Mouse (Mus musculus) kidney, embryonic 14.5 days (tissue): ENCODE results near the gene Fam180a. TPM values are rescaled to one million over a fixed set of nuclear protein-coding genes. Genes with fewer than 3 reads are reported as not detected.

Experiments used
- ATAC-seq: fragments of 200-750 bp; cut with Nextera tagmentation; 2 replicates; pipeline ENCODE4 v1.8.0; 2017; ENCODE audit warnings: moderate number of reproducible peaks, mild to moderate bottlenecking, moderate TSS enrichment, moderate library complexity; ENCODE audit not compliant: low FRiP score, low TSS enrichment
- H3K27ac ChIP-seq: fragments of 300-500 bp; sonication (generic); 2 replicates; pipeline ENCODE4 v1.5.1; 2014; ENCODE audit warnings: low read depth, mild to moderate bottlenecking, low read length, moderate library complexity, mixed read lengths
- H3K27me3 ChIP-seq: fragments of 300-500 bp; sonication (generic); 2 replicates; pipeline ENCODE4 v1.6.1; 2014; ENCODE audit warnings: mild to moderate bottlenecking, low read length; ENCODE audit not compliant: control insufficient read depth, insufficient read depth
- H3K36me3 ChIP-seq: fragments of 300-500 bp; sonication (generic); 2 replicates; pipeline ENCODE4 v1.6.1; 2014; ENCODE audit warnings: low read length, mixed read lengths; ENCODE audit not compliant: control insufficient read depth, insufficient read depth
- H3K4me1 ChIP-seq: fragments of 300-500 bp; sonication (generic); 2 replicates; pipeline ENCODE4 v1.6.1; 2014; ENCODE audit warnings: low read length, mixed read lengths; ENCODE audit not compliant: control insufficient read depth, insufficient read depth
- H3K4me2 ChIP-seq: fragments of 300-500 bp; sonication (generic); replicated peaks from 2 replicates; pipeline ENCODE4 v1.6.1; 2014; ENCODE audit warnings: low read depth, mild to moderate bottlenecking, low read length
- H3K4me3 ChIP-seq: fragments of 300-500 bp; sonication (generic); 2 replicates; pipeline ENCODE4 v1.5.1; 2014; ENCODE audit warnings: mild to moderate bottlenecking, low read length
- H3K9ac ChIP-seq: fragments of 300-500 bp; sonication (generic); 2 replicates; pipeline ENCODE4 v1.6.1; 2014; ENCODE audit warnings: low read depth, mild to moderate bottlenecking, low read length, moderate library complexity
- H3K9me3 ChIP-seq: fragments of 300-500 bp; sonication (generic); 2 replicates; pipeline ENCODE4 v1.6.1; 2016; ENCODE audit warnings: low read length; ENCODE audit not compliant: control insufficient read depth
- WGBS: fragments of 180-500 bp; shearing (Covaris S2); extraction: QIAGEN DNeasy Blood & Tissue Kit; methylation state at CpG from one replicate; pipeline ENCODE4 v1.1.7; 2014; 5-methylcytosine and 5-hydroxymethylcytosine counted together
- polyA plus RNA-seq: library from polyadenylated mRNA; unstranded; fragments of >200 nt; fragmentation: Nextera tagmentation; extraction: Ambion mirVana; gene quantifications from 2 replicates; pipeline ENCODE4 v1.2.1, GENCODE M21; 2014

Fam180a gene
- polyA plus RNA-seq, 1 experiment from 2014 or later = not detected

DNA sequence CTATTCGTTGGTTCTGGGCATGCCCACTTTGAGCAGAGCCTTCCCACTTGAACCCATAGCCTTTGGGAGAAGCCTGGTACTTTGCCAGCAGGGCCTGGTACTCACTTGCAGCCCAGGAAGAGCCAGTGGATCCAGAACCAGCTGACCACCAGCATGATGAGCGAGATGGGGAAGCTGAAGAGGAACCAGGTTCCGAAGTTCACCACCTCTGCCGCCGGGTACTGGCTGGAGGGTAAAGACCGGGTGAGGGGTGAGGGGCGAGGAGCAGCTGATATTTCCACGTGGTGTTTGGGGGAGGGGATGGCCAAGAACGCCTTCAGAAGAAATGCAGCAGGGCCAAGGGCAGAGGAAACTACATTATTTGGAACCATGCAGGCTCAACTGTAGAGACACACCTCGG lies 46.6 kb downstream of the Fam180a start:
- no peak overlapping the region for H3K27ac ChIP-seq
- no peak overlapping the region for H3K4me2 ChIP-seq
- no peaks in the 10 kb centered on the region for H3K4me1 ChIP-seq
- no peaks in the 10 kb centered on the region for H3K9me3 ChIP-seq
- no peak for ATAC-seq
- H3K36me3 ChIP-seq = no peaks in the 10 kb centered on the region
- no peak overlapping the region for H3K9ac ChIP-seq
- 80% methylated on average over 10 of the region's 10 CpGs for WGBS
- no peaks in the 10 kb centered on the region for H3K27me3 ChIP-seq
- H3K4me3 ChIP-seq = no peak overlapping the region

DNA sequence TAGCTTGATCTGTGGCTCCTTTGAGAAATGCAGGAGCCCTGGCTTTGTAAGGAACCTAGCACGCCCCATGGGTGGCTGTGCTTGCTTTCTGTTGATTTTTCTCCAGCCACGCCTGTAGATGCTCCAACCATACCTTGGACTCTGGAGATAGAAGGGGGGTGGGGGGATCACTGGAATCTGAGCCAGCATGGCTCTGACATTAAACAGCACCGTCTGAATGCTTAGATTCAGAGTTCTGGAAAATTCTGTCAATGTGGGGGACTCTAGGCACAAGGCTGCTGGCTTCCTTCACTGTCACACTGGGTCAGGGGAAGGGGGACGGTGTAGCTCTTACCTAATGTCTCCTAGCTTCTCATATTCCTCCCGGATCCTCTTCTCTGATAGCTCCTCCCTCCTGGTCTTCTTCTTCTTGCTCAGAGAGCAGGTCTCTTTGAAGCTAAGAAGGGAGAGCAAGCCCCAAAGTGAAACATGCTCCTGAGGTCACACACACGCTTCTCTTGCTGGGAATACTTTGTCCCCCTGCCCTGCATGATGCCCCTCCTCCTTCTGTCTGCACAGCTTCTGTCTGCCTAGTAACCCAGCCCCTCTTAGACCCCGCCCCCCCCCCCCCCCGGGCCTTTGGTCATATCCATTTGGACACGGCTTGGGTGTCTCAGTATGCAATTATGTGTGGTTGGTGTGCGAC lies 47.9 kb downstream of the Fam180a start:
- H3K9me3 ChIP-seq = no peaks in the 10 kb centered on the region

DNA sequence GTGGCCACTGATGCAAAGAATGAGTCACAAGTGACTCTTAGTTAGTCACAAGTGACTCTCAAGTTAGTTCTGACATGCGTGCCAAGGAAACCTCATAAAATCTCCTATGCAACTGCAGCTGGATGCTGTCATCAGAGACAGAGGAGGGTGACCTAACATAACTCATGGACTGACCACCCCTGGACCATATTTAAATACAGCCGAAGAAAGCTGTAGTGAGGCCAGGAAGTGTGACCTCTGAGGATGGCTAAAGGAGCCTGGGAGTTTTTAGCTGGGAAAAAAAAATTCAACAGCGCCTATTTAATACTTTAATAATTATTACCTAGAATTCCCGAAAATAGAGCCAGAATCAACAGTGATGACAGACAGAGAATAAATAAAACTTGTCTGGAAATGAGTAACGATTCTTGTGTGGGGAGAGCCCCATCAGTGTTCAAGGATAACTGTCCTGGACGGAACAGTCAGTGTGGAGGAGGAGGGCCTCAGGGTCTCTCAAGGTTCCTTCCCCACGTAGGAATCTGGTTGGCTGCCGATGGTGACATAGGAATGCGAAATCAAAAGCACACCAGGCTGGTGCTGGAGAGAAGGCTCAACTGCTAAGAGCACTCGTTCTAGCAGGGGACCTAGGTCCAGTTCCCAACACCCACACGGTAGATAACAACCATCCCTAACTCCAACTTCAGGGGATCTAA lies 52.4 kb downstream of the Fam180a start:
- Histone ChIP-seq H3K4me2 (no peak overlapping the region), H3K27me3 (no peaks in the 10 kb centered on the region), H3K27ac (peak overlapping the region; percentile 51; the same call in 1 of the 2 replicates), H3K9ac (no peak overlapping the region), H3K4me1 (no peaks in the 10 kb centered on the region), H3K9me3 (no peaks in the 10 kb centered on the region; the same call in none of the 2 replicates), H3K4me3 (no peak overlapping the region), H3K36me3 (no peaks in the 10 kb centered on the region)
- peak; percentile 88 for ATAC-seq
- 35% methylated on average over 11 of the region's 11 CpGs for WGBS

More for the DNA sequence above, 47.9 kb downstream of the Fam180a start:
- Histone ChIP-seq H3K27ac (no peak overlapping the region), H3K4me3 (no peak overlapping the region), H3K9ac (no peak overlapping the region), H3K4me2 (no peak overlapping the region), H3K27me3 (no peaks in the 10 kb centered on the region), H3K36me3 (no peaks in the 10 kb centered on the region), H3K4me1 (no peaks in the 10 kb centered on the region)
- ATAC-seq = no peak
- WGBS = 55% methylated on average over 10 of the region's 10 CpGs

DNA sequence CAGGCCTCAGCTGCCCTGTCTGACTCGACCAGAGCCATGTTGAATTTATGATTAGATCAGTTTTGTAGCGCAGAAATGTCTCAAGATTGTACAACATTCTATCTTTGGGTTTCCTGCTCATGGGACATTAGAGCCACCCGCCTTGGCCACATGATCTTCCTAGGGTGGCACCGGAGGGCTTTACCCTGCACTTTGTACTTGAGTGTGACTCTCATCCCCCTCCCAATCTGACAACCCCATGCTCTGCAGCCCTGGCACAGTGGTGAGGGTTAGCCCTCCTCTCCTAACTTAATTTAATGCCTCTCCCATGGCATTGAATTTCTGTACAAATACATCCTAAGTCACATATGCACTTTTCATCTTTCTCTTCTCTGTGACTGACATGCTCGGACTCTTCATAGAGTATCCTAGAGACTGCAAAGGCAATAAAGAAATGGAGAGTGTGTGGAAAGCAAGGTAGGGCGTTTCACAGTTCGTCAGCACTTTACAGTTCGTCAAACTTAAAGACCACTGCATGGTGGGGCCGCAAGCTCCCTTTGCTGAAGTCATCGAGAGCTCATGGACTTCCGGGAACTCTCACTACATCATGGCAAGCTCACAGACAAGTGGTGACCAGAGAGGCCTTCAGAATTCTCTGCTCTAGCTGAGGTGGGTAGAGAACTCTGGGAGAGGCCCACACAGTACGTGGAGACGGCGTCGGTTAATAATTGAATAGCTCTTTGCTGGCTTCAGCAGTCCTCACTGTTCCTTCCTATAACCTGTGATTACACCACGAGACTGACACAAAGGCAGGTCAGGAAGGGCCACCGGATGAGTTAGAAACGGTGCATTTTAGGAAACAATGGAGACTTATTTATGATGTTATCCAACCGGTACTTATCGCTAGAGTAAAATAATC lies 53.8 kb downstream of the Fam180a start:
- Histone ChIP-seq H3K27ac (no peak overlapping the region), H3K36me3 (no peaks in the 10 kb centered on the region), H3K9ac (no peak overlapping the region), H3K9me3 (no peaks in the 10 kb centered on the region; the same call in none of the 2 replicates), H3K4me2 (no peak overlapping the region), H3K4me1 (no peaks in the 10 kb centered on the region), H3K27me3 (no peaks in the 10 kb centered on the region), H3K4me3 (no peak overlapping the region)
- 67% methylated on average over 20 of the region's 20 CpGs for WGBS
- 0 out of 2 replicates have a peak, but pooled peaks have one; percentile 18 for ATAC-seq

DNA sequence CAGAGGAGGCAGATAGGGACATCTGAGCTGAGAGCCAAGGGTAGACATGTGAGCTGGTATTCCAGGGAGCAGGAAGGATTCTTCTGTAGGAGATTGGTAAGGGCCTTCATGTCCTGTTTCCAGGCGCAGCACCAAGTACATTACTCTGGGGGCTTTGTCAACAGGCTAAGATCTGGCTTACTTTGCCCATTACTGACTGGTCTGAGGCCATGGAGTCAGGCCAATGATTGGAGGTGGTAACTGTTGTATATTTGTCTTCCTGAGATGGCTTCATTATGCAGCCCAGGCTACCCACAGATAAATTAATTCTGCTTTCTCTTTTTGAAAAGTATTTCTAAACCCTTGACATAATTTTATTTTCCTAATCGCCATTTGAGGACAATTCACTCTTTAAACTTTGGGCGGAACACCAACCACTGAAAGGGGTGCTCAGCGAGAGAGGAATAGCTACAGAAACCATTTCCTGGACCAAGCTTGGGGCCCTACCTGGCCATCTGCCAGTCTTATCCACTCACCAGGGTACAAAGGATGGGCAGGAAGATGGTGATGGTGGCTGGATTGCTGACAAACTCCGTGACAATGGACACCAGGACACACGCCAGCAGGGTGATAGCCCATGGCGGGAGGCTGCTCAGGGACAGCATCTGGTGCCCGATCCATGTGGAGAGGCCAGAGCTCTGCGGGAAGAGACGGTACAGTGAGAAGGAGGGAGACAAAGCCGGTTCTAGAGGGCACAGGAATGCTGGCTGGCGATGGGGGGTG lies 54.7 kb downstream of the Fam180a start:
- no peak for ATAC-seq
- WGBS = 91% methylated on average over 12 of the region's 12 CpGs

DNA sequence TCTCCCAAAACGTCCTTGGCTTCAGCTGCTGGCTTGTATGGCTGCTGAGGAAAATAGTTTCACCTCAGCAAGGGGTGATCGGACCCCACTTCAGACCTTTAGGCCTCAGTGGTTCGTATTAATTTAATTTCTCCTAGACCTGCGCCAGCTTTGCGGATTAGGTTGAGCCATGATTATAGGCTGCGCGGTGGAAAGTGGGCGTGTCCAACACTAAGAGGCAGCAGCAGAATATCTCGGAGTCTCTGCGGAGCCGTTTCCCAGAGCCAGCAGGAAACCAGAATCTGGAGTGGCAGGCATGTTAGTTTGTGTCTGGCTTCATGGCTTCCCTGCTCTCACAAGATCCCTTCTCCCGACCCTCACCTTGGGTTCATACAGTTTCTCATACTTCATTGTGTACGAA lies 56.3 kb downstream of the Fam180a start:
- no peaks in the 10 kb centered on the region for H3K4me1 ChIP-seq
- H3K36me3 ChIP-seq = no peaks in the 10 kb centered on the region
- no peak overlapping the region for H3K9ac ChIP-seq
- no peaks in the 10 kb centered on the region for H3K27me3 ChIP-seq
- no peak overlapping the region for H3K27ac ChIP-seq
- H3K4me2 ChIP-seq = no peak overlapping the region
- no peaks in the 10 kb centered on the region; the same call in none of the 2 replicates for H3K9me3 ChIP-seq
- ATAC-seq = no peak
- H3K4me3 ChIP-seq = no peak overlapping the region
- 81% methylated on average over 13 of the region's 13 CpGs for WGBS

More for the DNA sequence above, 54.7 kb downstream of the Fam180a start:
- Histone ChIP-seq H3K4me2 (no peak overlapping the region), H3K4me3 (no peak overlapping the region), H3K4me1 (no peaks in the 10 kb centered on the region), H3K27me3 (no peaks in the 10 kb centered on the region), H3K27ac (no peak overlapping the region), H3K9me3 (no peaks in the 10 kb centered on the region; the same call in none of the 2 replicates), H3K36me3 (no peaks in the 10 kb centered on the region), H3K9ac (no peak overlapping the region)

DNA sequence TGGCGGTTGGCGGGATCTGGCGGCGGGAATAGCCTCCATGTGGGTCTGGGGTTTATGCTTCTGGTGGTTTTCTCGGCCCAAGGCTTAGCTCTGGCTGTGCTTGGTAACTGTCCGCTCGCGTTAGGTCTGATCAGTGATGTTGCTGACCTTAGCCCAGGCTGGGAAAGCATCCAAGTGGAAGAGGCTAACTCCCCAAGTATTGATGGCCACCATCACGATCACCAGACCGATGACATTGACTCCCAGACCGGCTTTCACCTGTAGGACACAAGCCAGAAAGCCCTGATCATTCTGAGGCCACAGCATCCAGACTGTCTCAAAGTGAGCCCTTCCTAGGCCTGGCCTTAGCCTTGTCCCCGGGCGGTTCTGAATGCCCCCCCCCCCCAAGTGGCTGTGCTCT lies 57.2 kb downstream of the Fam180a start:
- Histone ChIP-seq H3K27ac (no peak overlapping the region), H3K4me2 (no peak overlapping the region), H3K4me3 (no peak overlapping the region), H3K9ac (no peak overlapping the region), H3K36me3 (no peaks in the 10 kb centered on the region), H3K9me3 (no peaks in the 10 kb centered on the region; the same call in none of the 2 replicates), H3K27me3 (no peaks in the 10 kb centered on the region), H3K4me1 (no peaks in the 10 kb centered on the region)
- ATAC-seq = no peak
- WGBS = 97% methylated on average over 13 of the region's 13 CpGs

DNA sequence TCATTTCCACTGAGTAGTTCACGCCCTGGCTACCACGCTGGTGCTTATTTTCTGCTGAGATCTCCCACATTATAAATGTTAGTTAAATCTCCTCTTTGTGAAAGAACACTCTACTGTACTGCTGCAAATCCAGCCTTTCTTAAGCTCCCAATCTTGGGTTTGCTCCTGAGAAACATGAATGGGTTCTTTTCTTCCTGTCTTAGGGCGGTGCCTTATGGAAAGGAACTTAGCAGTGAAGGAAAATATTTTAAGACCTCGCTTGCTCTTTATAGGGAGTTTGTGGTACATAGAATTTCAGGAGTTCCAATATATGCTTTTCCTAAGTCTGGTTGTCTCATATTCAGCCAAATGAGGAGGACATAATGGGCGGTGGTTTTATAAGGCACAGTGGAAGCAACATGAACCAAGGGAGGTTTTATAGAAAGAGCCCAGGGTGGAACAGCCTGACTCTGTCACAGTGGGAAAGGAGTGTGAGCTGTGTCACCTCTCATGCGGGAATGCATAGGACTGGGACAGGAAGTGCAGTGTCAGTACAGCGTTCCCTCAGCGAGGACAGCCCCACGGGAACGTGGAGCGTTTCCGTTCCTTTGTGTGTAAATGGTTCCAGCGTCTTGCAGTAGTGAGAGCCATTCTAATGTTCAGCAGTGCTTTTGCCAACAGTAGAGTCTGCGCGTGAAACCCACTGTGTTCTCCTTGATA lies 60.2 kb downstream of the Fam180a start:
- no peak overlapping the region for H3K9ac ChIP-seq
- H3K36me3 ChIP-seq = peaks cover 20% of the 10 kb centered on the region
- H3K9me3 ChIP-seq = no peaks in the 10 kb centered on the region; the same call in none of the 2 replicates
- no peaks in the 10 kb centered on the region for H3K27me3 ChIP-seq
- no peak for ATAC-seq
- H3K4me3 ChIP-seq = no peak overlapping the region
- no peak overlapping the region for H3K4me2 ChIP-seq
- H3K4me1 ChIP-seq = no peaks in the 10 kb centered on the region
- no peak overlapping the region for H3K27ac ChIP-seq
- WGBS = 79% methylated on average over 15 of the region's 15 CpGs
